Mouse (Mus musculus): Measurements from ENCODE around the gene Slc26a10.

- TF ChIP-seq CTCF (conservative IDR thresholded peaks at IDR 0.05; ENCODE audit: low read length) (no peak), POU5F1 (IDR thresholded peaks at IDR 0.05; ENCODE audit: borderline replicate concordance, low read length) (no peak), NANOG (IDR thresholded peaks at IDR 0.05; ENCODE audit: borderline replicate concordance, low read length) (no peak)
These were observed 8.7 kb downstream of the Slc26a10 start for GRCm38 (mm10) chr10:127171631-127172200.
